Mouse (Mus musculus): Measurements from ENCODE around the gene Ikzf3.

Gene Ikzf3

DNA sequence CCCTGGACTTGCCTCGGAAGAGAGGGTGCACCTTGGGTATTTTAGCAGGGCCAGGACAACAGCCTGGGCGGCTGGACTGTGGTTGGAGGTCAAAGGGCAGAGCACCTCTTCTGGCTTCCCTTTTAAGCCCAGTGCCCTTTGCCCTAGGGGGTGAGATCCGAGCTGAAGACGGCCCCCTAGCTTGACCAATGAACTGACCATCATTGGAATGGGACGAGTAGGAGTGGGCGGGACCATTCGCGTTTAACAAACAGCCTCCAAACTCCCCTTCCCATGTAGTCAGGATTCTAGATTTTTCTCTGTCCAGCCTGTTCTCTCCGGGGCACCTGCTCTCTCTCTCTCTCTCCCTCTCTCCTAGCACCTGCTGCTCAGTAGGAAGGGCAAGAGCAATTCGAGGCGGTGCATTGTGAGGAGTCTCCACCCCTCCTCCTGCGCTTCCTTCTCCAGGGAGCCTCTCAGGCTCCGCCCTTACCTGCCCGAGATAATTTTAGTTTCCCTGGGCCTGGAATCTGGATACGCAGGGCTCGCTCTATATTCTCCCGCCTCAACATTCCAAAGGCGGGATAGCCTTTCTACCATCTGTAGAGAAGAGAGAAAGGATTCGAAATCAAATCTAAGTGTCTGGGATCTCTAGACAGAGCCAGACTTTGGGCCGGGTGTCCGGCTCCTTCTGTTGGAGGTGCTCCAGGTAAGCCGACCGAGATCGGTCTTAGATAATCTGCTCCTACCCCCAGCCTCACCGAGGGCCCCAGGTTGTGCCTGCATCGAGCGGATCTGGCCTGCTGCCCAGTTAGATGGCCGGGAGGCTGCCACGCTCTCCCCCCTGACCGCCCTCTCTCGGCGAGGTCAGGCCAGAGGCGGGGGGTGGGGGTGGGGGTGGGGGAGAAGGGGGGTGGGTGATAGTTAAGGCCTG is 99.0 kb downstream of the Ikzf3 start:
- no peak for DNase-seq (ENCODE audit: low spot score)

DNA sequence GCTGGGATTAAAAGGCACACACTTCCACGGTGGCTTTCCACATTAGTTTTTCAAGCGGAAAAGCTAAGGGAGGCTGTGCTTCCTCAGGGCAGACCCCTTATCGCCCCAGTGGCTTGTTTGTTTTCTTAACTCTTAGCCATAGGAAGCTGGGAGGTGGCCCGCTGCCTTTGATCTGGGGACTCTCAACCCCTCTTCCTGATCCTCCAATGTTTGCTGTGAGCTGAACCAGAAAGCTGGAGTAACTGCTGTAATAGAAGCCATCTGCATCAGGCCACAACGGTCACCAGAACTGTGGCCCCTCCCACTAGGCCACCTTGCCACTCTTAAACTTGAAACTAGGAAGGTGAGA is 99.6 kb downstream of the Ikzf3 start, which contains the start of gene Grb7:
Gene Grb7, plus strand, starts transcription at position 182 of the 349 bp plus-strand sequence.
- no peak for DNase-seq (ENCODE audit: low spot score)

- DNase-seq (ENCODE audit: low spot score) = no peak
Measured at GRCm38 (mm10) chr11:98445679-98446078, 100.2 kb downstream of the Ikzf3 start.

GRCm38 (mm10) chr11:98445238-98445637 is 100.6 kb downstream of the Ikzf3 start:
- DNase-seq (ENCODE audit: low spot score) = no peak

DNA sequence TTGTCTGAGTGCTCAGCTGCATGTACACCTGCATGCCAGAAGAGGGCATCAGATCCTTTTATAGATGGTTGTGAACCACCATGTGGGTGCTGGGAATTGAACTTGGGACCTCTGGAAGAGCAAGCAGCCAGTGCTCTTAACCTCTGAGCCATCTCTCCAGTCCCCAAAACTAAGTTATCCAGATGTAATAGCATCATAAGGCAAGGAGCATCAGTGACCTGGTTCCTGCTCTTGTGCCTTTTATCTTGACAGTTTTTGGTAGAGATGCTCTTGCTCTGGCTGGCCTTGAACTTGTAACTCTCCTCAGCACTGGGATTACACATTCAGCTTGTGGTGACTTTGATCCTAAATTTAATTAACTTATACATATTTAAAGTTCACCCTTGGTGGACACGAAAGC is 102.1 kb downstream of the Ikzf3 start:
- no peak for DNase-seq (ENCODE audit: low spot score)

GRCm38 (mm10) chr11:98438331-98439158 is 107.3 kb downstream of the Ikzf3 start, which contains the start of gene Mien1:
TSS of gene Mien1 (minus strand) at chr11:98438991.
- DNase-seq (ENCODE audit: low spot score) = peak; percentile 85

GRCm38 (mm10) chr11:98437441-98437840 is 108.4 kb downstream of the Ikzf3 start:
- no peak for DNase-seq (ENCODE audit: low spot score)

DNA sequence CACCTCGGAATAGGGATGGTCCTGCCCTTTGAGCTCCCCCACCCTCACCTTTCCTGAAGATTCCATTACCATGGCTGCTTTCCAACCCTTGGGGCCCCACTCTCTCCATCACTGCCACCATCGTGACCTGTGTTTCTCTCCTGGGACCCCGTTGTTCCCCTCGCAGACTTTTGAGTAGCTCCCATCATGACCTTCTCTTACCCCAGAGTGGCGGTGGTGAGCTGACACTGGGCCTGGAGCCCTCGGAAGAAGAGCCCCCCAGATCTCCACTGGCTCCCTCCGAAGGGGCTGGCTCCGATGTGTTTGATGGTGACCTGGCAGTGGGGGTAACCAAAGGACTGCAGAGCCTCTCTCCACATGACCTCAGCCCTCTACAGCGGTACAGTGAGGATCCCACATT is 110.1 kb downstream of the Ikzf3 start:
- DNase-seq (ENCODE audit: low spot score) = no peak

DNA sequence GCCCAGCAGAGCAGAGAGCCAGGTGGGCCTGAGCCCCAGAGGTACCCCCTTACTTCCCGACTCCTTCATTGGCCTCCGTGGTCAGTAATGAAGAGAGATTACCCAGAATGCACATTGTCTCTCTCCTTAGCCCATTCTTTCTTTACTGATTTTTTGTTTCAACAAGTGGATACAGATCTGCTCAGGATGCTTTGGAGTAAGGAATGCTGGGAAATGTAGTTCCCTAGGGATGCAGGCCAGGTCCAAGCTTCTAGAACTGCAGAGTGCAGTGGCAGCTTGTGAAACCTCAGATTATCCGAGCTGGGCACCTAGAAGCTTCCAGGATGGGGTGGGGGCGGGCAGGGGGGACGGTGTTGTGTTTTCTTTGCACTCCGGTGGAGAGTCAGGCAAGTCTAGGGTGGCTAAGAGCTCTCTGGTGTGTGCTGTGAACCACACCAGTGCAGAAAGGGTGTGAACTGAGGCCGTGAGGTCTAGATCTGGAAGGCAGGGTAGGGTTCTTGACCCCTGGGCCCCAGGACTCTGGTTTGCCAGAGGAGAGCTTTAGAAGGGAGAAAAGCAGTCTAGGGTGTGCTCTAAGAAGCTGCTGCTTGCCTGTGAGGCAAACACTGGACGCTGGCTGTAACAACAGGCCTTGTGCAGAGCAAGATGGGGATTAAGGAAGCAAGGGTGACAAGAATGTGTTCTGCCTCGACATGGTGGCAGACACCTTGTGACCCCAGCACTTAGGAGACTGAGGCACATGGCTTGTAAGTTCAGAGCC is 113.9 kb downstream of the Ikzf3 start:
- DNase-seq (ENCODE audit: low spot score) = no peak

DNA sequence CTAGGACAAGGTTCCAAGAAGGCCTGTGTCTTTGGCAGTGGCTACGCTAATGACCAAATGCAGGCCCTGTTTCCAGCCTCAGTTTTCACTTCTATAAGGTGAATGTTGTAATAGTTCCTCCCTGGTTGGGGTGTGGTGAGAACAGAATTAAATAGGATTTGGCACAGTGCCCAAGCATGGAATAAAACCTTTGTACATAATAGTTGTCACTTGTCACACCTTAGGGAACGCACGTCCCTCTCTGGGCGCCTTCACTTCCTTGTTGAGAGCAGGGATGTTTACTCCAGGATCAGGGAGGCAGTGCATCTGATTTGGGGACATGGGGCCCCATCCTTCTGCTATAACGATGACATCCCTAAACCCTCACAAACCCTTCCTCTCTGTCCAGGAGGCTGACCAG is 117.4 kb downstream of the Ikzf3 start:
- DNase-seq (ENCODE audit: low spot score) = no peak

GRCm38 (mm10) chr11:98426592-98426991 is 119.2 kb downstream of the Ikzf3 start:
- DNase-seq (ENCODE audit: low spot score) = no peak

DNA sequence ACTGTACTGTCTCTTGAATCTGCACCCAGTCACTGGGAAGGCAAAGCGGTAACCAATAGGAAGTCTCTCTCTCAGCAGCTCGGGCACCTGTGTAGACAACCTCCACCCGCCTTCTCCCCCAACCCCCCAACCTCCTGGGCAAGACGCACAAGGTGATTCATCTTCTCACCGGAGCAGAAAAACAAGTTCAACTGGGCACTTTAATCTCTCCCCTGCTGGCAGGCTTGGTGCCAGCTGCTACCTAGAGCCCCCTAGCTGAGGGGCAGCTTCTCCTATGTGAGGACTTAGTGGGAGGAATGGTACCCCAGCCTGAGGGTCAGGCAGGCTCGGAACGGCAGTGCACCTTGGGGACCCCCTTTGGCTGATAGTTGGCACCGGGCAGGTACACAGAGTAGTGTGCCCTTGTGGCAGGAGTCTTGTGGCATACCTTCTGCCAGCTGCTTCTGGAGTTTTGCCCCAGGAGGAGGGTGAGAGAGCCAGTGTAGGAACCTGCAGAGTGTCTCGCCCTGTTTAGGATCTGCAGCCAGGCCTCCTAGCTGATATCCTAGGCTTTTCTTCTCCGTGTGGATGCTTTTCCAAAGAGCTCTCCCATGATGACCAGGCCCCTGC is 126.8 kb downstream of the Ikzf3 start:
- no peak for DNase-seq (ENCODE audit: low spot score)

- no peak for DNase-seq (ENCODE audit: low spot score)
Measured at GRCm38 (mm10) chr11:98418273-98418672, 127.6 kb downstream of the Ikzf3 start.

GRCm38 (mm10) chr11:98417074-98417473 is 128.8 kb downstream of the Ikzf3 start:
- DNase-seq (ENCODE audit: low spot score) = no peak
